Mouse (Mus musculus) gastrocnemius, postnatal 4 days (tissue): Measurements from ENCODE around the gene Ccdc173. TPM values are rescaled to one million over a fixed set of nuclear protein-coding genes. Genes with fewer than 3 reads are reported as not detected.

ENCODE experiments used
- DNase-seq, 2 experiments: peaks; one replicate each; pipeline ENCODE4 v3.0.0; 2021 to 2022; ENCODE audit warnings: low spot score in 2 of 2, mixed read lengths in 2 of 2
- total RNA-seq, 2 experiments: library from RNA; stranded (reverse); gene quantifications; 2 replicates each; pipeline ENCODE4 v1.2.3; 2021

Ccdc173 gene
- total RNA-seq, 2 experiments from 2014 or later = 0.83 to 0.88 TPM

DNA sequence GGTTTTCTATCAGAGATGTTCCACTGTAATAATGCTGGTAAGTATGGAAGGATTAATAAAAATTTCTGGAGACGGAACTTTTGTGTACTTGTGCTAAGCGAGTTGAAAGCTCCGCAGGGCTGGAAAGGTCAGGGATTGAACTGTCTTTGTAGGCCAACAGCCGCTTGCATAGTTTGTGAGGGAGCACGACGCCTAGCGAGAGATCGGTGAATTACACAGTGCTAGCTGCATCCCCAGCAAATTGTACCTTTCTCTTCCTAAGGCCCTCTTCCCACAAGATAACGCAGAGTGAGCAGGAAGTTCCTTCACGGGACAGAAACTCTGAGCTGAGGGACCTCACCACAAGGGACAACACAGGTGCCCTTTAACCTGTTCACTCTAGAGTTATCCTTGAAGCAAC, 910 bp upstream of the Ccdc173 start:
- peak; percentile 63 to 84 for DNase-seq

DNA sequence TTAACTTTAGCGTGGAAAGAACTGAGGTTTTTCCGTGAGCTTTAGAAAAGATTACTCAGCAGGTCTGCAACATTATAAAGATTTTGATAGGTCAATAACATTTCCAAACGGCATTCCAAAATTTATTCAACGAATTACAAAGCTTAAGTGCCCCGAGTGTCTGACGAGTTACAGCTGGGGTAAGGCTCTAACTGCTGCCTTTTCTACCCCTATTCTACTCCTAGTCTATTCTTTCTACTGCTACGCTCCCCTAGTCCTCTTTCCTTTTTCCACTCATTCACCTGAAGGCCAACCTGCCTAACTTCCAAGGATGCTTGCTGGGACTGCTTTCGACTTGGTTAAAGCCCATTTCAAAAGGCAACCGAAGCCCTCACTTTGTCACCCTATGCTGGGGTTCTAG, 401 bp downstream of the Ccdc173 start:
- DNase-seq = no peak

DNA sequence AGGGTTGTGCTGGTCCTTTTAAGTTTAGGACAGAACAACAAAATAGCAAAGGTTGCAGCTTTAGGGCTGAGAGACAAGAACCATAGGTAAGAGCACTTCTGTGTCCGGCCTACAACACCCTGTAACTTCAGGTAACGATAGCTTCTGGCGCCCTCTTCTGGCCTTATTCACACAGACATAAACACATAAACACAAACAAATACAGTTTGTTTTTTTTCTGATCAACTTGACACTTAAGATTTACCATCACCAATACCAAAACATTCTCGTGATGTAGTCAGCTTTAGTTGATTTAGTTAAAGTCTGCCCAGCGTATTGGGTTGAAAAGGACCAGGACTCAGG, 10.6 kb downstream of the Ccdc173 start:
- DNase-seq = no peak

DNA sequence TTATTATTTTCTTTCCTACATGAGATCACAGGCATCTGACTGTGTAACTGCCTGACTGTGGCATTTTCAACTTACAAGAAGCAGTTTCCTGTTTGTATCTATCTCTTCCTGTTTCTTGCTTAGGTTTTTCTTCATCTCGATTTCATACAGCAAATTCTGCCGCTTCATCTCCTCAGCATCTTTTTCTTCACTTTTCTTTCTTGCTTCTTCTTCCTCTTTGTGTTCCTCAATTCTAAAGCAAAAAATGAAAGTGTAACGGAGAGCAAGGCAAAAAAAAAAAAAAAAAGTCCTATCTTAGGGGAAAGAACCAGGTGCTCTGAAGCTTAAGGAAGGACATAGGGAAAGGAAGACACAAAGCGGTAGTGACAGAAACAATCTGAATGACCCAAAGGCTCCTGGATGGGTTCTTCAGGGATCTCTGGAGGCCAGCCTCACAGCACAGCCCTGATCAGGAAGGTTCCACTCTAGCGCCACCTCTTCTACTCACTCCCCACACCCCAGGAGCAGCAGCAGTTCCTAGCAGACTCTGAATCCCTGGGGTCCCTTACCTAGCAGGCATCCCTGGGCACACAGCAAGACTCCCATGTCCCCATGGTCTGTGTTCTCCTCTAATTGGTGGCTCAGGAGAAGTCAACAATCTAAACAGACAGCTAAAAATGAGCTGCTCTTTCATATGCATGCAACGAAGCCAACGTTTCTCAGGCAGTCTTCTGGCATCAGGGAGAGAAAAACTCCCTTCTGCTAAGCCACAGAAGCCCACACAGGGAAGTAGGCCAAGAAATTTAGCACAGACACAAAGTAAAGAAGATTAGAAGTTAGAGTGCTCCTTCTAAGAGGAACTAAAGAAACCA, 11.2 kb downstream of the Ccdc173 start:
- DNase-seq = no peak

DNA sequence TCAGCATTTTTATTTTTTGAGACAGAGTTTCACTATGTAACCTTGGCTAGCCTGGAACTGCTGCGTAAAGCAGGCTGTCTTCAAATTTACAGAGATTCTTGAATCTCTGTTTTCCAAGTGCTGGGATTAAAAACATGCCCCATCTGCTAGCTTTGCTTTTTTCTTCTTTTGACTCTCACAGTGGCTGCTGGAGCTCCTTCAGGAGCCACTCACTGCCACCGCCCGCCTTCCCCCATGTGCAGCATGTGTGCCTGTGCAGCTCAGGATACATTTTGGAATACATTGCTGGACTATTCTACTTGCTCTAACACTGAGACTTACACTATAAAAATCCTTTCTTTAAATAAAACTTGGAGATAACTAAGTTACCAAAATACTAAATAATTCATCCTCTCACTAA, 16.0 kb downstream of the Ccdc173 start:
- DNase-seq = no peak

DNA sequence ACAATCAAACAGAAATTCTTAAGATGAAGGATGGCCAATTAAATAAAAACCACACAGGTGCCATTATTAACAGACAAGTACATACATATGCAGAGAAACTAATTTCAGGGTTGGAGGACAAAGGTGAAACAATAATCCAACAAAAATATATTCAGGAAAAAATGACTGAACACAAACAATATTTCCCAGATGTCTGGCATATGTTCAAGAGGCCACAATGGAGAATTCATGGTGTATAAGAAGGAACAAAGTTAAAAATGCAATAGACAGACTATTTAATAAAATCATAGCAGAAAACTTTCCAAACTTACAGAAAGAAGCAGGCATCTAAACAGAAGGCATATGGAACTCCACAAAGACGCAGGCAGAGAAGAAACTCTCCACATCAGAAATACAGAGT, 24.7 kb downstream of the Ccdc173 start:
- no peak for DNase-seq

DNA sequence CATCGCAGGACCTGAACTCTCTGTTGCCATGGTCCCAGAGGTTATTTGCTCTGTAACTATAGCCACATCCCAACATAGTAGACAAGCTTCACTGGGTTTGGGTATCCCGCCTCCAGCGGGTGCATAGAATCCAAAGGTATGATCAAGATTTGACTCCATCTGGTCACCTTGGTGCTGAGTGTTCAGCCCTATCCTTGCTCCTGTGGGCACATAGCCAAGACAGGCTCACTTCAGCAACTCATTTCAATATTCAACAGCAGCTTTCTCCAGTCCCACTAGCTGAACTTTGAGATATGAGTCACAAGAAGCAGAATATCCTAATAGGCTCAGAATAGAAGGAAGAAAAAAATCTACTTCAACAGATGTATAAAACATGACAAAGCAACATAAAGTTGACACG, 26.0 kb downstream of the Ccdc173 start:
- no peak for DNase-seq

DNA sequence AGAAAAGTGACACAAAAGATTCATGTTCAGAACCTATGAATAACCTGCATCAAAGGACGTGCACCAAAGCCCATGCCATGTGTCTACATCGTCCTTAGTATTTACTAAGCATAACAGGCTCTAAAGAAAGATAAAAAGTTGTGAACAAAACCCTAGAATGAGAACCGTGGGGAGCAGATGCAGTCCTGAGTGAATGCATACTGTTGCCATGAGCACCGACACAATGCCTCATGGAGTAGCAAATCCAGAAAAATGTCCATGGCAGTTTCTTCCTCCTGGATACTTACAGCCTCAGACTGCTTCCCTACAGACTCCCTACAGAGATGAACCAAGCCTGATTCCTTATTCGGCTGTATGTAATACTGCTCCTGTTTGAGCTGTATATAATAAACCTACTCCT, 28.4 kb downstream of the Ccdc173 start:
- DNase-seq = no peak

DNA sequence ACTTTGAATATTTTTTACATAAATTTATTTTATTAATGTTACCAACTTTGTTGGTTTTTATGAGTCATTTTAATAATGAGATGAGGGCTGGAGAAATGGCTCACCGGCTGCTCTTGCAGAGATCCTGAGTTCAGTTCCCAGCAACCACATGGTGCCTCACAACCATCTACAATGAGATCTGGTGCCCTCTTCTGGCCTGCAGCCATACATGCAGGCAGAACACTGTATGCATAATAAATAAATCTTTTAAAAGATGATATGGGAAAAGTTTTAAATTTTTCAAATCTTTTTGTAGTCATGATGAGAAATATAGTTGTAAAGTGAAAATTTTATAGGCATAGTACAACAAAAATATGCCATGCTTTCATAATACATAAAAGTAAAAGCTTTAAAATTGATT, 44.3 kb downstream of the Ccdc173 start:
- no peak for DNase-seq

DNA sequence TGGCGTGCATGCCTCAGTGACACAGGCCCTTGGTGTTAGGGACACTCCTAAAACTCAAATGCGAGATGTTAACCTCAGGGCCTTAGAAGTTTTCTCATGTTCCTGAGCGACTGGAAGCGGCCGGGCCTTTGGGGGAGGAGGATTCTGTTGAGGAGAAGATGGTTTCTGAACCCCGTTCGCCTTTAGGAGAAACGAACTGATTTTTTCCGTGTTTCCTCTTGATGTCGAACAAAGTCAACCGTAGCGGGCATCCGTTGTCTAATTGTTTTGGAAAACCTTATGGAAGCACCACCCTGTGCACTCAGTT, 65.9 kb downstream of the Ccdc173 start:
- DNase-seq = no peak

DNA sequence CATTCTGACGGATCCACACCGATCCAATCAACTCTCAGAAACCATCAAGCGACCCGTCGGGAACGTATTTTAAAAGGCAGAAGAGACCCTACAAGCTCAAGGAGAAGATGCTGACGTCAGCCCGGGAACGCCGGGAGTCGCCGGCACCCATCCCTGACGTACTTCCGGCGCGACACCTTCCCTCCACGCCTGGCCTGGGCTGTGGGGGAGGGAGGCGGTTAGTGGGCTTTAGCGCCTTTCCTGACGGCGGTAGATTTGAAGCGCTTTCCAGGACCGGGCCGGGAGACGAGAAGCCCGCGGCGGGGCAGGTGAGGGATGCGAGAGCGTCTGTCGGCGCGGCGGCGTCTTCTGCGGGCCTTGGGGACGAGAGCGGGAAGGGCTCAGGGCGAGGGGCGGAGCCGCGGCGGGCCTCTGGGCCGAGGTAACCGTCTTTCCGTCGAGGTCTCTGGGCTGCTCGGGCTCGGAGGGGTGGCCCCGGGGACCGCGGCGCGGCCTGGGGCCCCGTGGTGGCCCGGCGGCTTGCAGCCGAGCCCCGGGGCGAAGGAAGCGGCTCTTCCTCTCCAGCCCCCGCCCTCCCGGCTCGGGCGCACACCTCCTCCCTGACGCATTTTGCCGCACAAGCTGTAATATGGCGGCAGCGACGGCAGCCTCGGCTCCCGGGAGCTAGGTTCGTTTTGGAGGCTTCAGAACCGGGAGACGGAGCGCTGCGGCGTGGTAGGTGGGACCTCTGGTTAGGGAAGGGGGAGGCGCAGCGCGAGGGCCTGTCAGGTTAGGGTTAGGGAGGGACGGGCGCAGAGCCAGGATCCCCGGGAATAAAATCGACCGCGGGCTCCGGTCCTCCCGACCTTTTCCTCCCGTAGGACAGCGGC, 66.5 kb downstream of the Ccdc173 start:
- DNase-seq = peak; percentile 78 to 91

DNA sequence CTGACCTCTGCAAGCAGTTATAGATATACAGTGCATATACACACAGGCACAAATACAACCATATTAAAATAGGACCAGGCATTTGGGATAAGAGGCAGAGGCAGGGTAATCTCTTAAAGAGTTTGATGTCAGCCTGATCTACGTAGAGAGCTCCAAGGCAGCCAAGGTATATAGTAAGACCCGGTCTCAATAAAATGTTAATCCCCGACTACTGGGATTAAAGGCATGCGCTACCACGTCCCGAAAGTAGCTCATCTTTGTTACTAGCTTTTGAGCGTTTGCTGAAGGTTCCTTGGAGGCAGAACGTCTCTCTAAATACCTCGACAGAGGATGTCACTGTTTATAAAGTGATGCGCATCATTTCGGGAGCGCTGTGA, 67.1 kb downstream of the Ccdc173 start, which contains the start of gene Ppig:
Gene Ppig (plus strand): TSS at position 273 of the 377 bp plus-strand sequence.
- no peak for DNase-seq

DNA sequence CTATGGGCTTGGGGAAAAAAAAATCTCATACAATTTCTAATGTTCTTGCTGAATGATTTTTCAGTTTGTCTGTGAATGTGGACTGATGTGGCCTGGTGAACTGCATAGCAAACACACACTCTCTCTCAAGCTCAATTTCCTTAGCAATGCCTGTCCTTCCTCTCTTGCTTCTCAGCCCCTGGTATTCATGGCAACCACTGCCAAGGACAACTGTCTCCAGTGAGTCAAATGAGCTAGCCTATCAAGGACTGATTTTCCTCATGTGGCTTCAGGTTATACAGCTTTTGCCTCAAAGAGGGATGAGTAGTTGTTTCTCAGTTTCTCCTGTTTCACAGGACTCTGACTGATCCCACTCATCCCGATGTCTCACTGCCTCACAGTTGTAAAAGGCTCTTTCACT, 70.3 kb downstream of the Ccdc173 start:
- DNase-seq = no peak

DNA sequence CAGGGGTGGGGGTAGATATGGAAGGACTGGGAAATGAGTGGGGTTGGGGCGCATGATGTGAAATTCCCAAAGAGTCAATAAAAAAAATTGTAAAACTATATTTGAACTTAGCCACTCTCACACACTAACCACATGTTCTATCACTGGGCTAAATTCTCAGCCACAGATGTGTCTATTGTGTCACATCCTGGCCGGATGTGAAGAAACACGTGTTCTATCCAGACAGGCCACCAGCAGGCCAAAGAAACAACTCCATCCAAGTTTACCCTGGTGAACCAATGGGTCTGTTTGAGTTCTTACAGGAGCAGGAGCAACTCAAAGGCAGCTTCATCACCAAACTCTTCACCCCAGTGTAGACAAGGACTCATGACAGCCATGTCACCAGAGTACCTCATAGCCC, 72.9 kb downstream of the Ccdc173 start:
- no peak for DNase-seq

DNA sequence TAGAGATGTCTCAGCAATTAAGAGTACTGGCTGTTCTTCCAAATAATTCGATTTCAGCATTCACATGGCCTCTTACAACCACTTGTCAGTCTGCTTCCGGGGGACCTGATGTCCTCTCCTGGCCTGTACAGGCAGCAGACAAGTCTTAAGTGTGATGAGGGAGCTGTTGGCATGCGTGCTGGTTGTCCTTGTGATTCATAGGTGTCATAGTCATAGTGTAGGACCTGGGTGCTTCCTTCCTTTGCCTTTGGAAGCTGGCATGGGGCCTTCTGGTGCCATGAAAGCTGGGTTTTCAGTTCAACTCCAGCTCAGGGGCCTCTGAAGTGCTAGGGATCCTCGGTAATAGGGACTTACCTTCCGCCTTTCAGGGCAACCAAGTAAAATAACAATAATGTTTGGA, 75.2 kb downstream of the Ccdc173 start:
- DNase-seq = no peak

DNA sequence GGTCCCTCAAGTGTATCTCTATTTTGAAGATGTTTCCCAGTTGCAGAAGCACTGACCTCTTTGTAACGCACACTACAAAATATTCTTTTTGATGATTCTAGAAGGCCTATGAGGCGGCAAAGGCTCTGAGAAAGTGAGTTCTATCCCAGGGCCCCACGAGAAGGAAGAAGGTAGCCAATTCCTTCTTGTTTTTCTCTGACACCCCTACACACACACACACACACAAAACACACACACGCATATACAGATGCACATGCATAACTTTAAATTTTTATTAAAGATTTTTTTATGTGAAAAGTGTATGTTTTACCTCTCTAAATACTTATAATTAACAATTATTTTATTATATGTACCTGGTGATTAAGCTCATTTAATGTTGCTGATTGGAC, 75.8 kb downstream of the Ccdc173 start:
- no peak for DNase-seq

DNA sequence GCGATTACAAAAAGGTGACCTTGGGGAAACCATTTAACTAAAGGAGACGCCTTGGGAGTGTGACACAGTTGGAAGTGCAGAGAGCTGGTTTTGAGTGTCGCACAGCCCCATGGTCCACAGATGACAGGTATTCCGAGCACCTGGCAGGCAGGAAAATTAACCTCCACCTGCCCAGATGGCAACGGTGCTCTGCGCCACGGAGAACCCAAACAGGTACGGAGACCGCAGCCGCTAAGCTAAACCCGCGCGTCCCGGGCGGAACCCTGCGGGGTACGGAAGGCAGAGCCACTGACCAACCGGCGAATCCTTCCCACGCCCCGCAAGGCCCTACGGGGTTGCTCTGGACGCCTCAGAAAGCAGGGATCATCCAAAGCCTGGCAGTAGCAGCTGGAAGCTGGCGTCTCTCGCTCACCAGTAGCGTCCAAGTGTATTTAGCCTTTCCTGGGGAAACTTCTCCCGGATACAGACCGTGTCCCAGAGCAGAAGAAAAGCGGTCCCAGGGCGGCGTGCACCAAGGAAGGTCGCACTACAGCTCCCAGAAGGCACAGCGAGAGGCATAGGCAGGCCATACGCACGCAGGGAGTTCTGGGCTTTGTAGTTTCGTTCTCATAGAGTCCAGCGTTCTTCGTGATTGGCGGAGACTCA, 76.3 kb downstream of the Ccdc173 start, which contains the start of gene Fastkd1:
Gene Fastkd1 (minus strand): TSS at position 536 of the 645 bp plus-strand sequence.
- peak; percentile 51 to 78 for DNase-seq

DNA sequence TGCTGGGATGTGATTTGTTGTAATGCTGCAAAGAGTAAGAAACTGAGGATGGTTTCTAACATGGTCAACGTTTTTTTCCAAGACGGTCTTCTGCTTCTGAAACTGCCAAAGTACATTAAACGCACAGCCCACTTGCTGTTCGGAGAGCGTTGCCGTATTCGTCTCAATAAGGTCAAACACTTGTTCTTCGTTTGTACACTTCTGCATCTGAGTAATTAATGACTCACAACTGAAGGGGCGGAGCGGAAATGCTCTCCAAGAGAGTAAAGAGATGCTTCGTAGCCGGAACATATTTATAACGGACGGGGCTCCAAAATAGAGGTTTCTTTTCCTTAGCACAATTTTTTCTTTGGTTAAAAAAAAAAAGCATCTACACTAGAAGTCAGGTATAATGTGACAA, 77.2 kb downstream of the Ccdc173 start:
- DNase-seq = no peak
